Mouse (Mus musculus) fibroblast of lung, adult 2 months (primary cell): ENCODE data around the gene Gm15217.

Source experiments
- DNase-seq: peaks from one replicate; pipeline ENCODE4 v3.0.0-alpha.2; 2011; ENCODE audit warnings: low read depth

Gm15217 gene

DNA sequence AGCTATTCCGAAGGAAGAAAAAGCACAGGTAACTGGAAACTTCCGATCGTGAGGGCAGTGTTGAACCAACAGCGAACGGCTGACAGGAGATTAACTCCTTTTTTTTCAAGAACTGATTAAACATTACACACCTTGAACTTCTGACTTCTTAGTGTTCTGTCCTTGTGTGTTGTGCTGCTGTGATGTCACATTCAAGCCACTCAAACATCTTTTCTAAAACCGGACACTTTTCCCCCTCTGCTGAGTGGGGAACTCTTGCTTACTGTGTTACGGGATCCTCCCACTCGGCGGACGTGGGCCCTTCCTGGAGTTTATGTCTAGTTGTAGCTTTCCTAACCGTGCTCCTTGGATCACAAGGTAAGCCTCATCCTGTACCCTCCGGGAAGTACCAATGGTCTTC, at the start of gene Gm15217:
TSS of gene Gm15217 (plus strand) at position 130 of the 400 bp plus-strand sequence.
- DNase-seq: no peak

DNA sequence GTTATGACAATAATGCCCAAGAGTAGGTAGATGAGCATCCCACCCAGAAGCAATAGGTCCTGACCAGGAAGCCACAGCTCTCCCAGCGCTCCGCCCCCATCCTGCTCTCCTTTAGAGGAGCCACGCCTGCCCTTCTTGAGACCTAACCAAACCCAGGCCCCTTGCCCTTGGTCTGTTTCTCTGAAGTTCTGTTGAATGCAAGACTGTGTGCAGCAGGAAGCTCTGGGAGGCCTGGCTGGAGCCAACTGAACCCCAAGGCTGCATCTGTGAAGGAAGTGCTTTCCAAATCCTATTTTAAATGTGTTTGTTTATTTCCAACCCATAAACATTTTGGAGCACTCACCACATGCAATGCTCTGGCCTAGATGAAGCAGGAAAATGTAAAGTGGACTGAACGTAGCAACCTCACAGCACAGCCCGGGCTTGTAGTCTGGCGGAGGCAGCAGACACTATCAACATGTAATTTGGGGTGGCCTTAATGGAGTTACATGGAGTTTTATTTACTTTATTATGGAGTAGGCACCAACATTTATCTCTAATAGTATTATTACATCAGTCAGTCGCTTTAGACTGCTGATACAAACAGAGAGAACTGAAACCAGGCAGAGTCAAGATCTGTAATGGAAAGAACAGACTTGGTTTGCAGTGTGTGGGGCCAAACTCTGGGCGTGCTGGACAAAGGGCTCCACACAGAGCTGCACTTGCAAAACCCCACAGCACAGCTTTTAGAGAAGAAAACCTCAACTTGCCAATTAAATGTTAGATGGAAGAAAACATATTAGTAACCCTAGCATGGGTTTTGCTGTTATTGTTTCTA, 45.6 kb upstream of the Gm15217 start:
- DNase-seq: no peak

DNA sequence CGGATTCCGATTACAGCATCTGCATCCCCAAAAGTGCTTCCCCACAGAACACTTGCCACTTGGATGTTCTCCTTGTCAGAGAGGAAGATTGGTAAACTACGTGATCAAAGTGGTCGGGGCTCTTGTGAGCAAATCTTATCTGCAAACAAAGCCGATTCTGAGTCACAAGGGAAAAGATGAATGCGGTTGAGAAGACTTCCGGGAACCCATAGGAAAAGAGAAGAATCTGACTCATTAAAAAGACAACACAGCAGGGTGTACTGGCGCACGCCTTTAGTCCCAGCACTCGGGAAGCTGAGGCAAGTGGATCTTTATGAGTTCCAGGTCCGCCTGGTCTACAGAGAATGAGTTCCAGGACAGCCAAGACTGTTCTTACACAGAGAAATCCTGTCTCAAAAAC, 40.4 kb upstream of the Gm15217 start:
- no peak for DNase-seq

DNA sequence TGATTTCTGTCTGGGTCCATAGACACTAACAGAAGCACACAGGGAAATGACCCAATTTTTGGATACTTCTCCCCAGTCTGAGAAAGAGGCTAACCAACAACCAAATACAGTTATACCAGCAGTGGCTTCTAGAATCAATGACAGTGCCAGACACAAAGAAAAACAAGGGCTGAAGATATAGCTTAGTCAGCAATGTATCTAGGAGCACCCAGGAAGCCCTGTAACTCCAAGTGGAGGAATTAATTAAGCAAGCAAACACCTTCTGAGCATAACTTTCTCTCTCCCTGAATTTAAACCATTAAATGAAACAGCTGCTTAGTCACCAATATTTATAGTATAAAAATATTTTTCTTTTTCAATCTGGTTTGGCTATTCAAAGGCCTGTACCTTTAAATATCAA, 34.5 kb upstream of the Gm15217 start:
- DNase-seq: no peak

DNA sequence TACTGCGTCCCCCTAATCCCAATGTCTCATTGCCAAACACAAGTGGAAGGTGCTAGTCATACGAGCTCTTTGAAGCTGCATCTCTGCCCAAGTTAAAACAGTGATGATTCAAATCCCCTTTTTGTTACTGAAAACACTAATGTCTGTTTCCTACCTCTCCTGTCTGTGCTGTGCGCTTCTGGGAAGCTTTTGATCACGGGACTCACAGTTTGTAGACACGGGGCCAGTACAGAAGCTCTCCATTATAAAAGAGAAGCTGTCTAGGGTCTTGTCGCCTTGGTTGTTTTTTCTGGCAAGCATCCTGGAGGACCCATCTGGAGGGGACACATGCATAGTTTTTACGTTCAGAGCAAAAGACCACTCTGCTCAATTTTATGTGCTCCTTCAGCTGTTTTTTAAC, 21.9 kb upstream of the Gm15217 start:
- no peak for DNase-seq

DNA sequence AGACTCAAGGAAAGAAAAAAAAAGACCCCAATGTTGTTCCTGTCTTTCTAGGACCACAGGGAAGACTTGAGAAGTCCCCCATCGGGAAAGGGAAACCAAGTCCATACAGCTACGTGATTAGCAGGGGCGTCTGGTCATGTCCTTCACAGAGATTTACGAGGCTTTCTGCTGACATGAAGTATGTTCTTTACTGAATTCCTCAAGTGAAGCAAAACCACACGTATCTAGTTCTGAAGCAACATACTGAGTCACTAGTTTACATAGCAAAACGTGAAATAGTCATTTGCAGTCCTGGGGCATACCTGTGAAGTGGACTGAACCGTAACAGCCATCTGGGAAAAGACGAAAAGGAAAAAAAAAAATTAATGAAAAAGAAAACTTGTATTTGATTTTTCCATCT, 21.5 kb upstream of the Gm15217 start:
- DNase-seq: no peak

DNA sequence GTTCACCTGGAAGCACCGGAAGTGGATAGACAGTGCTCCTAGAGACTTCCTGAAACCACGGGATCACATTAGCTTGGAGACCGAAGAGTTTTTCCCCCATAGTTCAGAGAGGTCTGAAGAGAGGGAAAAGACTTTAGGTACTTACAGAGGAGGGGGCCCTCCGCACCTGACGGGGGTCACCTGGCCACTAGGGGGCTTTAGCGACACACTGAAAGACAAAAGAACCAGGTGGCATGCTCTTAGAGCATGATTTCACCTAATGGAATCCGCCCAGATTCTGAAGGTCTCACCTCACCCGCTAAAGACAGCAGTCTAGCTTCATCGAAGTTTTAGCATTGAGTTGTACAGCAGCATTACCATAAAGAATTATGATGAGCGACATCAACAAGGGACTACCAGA, 16.0 kb upstream of the Gm15217 start:
- no peak for DNase-seq

DNA sequence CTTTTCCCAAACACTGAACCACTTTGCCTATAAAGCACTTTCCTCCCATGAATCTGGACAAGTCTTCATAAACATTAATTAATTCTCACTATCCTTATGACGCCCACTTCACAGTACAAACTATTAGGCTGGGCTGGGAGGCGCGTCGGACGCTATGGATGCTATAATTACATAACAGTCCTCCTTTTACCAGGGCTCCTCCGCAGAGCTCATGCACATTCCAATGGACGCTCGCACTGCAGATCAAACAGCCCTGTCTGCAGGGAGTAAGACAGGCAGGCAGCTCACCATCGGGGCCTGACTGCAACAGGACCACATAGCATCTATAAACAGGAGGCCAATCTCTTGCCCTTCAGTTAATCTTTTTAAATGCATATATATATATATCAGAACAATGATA, 6.8 kb upstream of the Gm15217 start:
- no peak for DNase-seq

DNA sequence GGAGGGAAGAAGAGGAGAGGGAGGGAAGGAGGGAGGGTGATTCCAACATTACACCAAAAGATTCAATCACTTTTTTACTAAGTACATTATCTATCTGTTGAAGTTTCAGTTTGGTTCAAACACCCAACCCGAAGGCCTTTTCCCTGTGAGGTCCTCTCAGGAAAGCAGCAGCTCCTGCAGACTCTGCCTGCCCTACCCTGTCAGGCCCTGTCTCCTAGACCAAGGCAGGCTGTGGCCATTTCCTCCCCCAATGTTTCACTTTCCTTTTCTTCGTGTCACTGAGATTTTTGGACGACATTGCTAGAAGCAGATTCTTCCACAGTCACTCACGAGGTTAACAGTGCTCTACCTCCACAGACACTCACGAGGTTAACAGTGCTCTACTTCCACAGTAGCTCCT, 3.4 kb upstream of the Gm15217 start:
- no peak for DNase-seq

DNA sequence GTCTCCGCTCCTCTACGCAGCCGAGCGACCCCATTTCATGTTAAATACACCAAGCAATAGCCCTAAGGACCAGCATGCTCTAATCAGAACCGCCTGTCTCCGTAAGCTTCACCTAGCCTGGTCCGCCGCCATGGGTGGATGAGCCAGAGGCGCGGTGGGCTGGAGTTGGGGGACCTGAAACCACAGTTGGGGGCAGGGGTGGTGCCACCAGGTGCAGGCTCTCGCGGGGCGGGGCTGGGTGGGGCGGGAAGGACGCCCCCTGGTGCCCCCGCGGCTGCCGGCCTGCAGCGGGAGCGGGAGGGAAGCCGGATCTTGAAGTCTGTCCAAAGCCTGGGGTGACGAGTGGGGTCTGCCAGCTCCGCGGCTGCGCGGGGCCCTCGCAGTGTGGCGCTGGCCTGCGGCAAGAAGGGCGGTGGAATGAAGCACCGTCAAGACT, 1.1 kb downstream of the Gm15217 start:
- no peak for DNase-seq

DNA sequence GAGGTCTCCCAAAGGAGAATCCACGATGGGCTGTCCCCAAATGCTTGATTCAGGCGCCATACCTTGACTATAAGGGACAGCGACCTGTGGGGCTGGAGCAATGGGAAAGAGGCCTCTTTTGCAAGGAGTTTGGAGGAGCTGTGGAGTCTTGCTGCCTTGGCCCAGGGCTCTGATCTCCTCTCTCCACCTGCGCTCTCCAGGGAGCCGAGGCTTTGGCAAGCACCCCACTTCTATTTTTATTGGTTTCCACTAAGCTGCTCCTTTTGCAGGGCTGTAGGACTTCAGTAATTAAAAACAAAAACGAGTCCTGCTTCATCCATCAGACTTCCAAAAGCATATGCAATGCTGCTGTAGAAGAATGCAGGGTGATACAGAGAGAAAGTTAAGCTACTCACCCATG, 2.2 kb downstream of the Gm15217 start:
- DNase-seq: no peak

DNA sequence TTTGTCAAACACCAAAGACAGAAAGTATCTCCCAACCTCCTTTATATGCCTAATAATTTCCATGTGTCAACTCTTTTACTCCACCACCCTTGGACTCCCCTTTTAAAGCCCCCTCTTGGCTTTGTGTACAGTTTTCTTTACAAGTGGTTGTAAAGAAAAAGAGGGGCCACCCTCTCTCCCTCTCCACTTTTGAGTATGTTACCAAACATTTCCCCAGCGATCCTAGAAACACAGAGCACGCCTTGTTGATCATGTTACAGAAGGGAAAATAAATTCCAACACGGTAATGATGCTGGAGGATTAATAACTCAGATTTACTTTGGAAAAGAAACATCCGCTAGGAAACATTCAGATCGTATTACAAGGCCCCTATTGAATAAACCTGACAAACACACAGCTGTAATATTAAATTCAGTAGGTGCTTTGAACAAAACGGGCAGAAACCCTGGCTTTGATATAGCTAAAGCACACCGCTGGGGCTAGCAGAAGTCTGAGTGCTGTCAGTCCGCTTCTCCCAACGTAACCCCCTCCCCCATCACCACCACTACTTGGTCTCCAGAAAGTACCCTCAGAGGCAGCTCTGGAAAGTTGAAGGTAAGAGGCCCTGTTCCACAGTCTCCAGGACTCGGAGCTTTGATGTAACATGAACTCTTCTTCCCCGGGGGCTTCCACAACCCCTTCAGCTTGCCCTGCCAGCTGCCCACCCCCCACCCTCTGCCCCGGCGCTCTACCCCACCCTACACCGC, 5.9 kb downstream of the Gm15217 start:
- no peak for DNase-seq

DNA sequence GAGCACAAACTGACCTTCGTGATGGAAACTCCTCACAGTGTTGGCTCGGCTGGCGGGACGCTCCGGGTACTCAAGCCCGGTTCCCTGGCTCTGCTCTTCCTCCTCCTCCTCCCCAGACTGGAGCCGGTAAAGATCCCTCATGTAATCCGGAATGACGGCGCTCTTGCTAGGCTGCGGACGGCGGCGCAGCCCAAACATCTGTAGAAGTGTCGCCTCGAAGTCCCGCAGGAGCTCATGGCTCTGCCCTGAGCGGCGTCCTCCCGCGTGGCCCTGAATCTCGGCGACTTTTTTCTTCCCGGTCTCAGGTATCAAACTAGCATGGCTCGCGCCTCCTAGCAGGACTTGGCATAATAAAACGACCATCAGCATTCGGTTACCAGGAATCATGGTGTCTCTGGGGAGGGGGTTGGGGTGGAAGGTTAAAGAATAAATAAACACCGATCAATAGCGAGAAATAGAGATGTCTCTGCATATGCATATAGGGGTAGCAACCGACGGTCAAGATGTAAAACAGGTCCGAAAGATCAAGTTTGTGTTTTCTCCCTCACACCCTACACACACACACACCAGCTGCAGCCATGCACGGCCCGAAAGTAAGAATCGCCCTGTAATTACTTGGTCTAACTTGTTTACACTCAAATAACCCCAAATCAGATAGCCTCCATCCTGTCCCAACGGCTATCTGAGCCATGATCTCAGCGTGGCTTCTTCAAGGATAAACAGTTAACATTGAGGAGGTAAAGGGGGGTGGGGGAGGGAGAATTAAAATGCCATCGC, 6.7 kb downstream of the Gm15217 start:
- no peak for DNase-seq

DNA sequence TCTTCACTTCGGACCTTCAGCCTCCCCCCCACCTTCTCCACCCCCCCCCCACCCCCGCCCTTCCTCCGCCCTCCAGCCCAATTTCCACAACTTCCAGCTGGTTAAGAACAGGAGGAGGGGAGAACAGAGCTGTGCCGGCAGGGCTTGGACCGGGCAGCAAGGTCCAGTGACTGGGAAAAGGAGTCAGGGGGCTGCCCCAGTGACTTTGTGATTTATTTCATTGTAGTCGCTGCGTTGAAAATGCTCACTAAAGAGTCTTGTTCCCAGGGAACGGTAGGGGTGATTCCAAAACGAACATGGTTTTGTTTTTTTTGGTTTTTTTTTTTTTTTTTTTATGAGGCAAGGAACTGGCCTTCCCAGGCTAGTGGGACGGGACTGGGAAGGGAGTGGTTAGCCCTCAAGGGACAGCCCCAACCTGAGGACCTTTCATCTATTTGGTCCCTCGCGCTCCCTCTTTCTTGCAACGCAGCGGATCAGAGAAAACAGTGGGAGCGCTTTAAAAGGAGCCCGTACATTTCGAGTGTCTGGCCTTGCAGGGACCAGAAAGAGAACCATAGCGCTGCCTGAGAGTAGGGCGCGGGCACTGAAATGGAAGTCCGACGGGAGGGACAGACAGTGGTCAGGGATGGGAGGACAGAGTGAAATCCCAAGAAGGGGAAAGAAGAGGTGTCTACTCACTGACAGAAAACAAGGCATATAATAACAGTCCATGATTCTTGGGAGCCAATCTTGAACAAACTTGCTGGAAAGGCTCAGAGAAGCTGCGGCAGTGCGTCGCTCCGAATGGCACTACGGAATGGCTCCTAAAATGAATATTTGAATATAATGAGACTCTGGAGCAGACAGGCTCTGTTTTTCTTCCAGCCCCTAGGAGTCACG, 7.5 kb downstream of the Gm15217 start:
- no peak for DNase-seq

DNA sequence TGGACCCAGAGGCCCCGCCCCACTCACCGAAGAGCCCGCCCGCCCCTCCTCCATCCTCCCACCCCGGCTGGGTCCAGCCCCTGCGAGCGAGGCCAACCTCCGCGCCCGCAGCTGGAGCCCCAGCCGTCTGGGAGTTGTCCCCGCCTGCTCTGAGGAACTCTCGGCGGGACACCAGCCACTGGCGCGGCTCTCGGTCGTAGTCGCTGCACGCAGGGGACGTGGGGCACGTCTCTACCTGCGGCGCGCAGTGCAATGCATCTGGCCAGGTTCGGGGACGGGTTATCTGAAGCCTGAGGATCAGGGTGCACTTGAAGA, 8.1 kb downstream of the Gm15217 start:
- no peak for DNase-seq

DNA sequence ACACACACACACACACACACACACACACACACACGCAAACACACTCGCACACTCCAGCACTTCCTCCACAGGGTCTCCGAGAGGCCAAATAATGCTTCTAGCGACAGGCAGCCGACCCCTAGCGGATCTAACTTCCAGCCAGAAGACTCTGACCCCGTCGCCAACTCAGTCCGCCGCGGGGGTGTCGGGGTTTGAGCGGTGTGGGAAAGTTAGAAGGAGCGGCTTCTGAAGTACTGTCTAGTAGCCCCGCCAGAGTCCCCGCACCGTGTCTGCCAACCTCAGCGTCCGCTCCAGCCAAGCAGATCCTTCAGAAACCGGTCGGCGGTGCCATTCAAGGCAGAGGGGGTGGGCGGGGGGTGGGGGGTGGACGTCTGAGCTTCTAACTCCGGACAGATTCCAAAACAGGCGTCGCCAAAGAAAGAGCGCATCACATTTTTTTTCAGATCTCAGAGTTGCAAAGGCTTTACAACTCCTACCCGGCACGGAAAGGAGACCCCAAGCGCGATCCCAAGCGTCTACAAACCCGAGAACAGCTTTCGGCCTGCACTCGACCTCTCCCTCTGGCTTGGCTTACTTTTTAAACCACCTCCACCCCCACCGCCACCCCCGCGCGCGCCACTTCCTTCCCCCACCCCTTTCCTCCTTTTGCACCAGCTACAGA, 8.7 kb downstream of the Gm15217 start:
- no peak for DNase-seq

DNA sequence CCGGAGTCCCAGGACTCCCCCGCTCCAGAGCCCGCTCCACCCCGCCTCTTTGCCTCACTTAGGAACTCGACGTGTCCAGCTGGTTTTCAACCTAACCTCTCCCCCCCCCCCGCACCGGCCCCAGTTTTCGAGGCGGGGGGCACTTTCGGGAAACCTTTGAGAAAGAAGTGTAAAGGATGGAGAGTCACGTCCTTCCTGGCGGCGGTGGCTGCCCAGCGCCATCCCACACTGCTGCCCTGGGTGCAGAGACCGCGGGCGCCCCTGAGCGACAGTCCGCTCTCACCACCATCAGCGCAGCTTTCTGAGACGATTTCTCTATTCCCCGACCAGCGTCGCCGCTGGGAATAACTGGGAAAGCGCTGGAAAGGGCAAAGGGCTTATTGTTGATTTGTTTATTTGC, 9.4 kb downstream of the Gm15217 start:
- no peak for DNase-seq

DNA sequence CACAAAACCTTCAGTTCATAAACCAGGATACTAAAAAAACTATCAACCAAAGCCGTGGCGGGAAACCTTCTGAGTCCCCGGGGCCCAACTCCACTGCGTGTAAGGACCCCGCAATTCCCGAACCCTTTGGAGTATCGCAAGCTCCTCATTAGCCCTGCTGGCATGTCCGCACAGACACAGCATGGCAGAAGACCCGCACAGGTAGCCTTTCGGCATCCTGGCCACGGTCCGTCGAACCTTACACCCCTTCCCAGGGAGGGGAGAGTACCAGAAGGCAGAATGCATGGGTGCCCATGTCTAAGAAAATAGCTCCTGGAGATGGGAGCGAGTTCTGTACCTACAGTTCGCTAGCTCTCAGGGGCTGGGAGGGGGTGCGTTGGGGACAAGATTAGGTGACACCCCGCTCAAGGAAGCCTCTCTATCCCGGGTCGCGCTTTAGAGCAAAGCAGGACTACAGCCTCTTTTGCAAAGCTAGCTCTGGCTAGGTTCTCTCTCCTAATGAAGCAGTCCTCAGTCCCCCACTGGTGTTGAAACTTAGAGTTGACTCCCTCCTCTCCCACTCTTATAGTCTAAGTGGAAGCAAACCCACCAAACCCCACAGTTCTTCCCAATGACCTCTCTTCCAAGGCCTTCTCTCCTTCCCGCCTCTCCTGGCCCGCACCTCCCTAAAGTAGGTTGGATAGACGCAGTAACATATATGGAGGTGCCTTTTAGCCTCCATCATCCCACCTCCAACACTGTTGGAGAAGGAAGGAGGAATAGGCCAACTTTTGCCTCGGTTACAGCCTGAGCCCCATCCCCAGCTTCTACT, 10.4 kb downstream of the Gm15217 start:
- no peak for DNase-seq

DNA sequence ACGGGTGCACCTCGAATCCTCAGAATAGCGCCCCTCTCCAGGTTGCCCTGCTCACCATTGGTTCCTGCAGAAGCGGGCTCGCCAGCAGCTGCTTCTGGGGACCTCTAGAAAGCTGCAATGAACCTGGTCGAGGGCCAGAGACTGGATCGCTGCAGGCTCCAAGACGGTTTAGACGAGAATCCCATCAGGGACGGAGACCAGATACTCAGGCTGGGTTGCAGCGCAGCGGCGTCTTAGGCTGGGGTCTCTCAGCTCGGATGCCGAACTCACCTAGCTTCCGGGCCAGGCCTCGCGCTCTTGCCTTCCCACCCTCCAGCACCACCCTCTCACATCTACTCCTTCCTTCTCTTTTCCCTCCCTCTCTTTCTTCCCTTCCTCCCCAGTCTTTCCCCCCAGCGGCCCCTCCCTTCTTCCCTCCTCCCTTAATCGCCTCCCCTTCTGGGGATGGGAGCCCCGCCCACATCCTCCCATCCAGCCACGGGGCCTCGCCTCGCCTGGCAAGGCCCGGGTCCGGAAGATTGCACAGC, 11.1 kb downstream of the Gm15217 start, which contains the start of gene Bmp4:
TSS of gene Bmp4 (minus strand) at position 421 of the 527 bp plus-strand sequence.
- no peak for DNase-seq

DNA sequence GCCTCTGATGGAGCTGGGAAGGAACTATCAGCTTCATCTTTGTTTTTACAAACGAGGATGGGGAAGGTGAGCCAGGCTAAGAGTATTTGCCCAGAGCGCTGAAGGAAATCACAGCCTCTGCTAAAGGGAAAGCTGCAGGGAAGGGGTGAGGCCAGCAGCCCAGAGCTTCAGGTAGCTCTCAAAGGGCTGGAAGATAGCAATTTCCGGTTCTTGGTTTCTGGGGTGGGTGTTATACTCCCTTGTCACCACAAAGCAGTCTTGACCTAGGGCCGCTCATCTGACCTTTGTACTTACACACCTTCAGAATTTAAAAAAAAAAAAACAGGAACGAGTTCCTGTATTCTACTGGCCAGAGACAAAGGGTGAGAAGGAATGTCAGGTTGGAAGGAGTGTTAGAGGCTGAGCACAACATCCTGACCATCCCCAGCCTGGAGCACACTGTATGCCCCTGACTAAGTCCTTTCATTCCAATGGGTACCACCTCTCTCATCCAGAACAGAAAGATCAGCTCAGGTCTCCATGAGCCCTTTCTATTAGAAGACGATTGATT, 12.5 kb downstream of the Gm15217 start:
- DNase-seq: no peak
